Mouse (Mus musculus) lung, postnatal 14 days (tissue): ENCODE measurements at regions not wholly inside any gene's neighbourhood (a gene's known extent, or its start where the extent isn't known, plus 50 kb on each side); places are given as distances from the start of the nearest gene placed in this dataset.
"Not testable (repeated sequence)": the region's sequence is repeated elsewhere in the genome, so short reads cannot be mapped to it uniquely, and the experiment has no call there.

Experiments used
- DNase-seq: peaks from one replicate; pipeline ENCODE4 v3.0.0; 2021

- no peak for DNase-seq
Measured at GRCm38 (mm10) chr6:53233777-53234176, 53.3 kb upstream of the Creb5 start.

- DNase-seq, result no peak
Measured at GRCm38 (mm10) chr6:53232616-53233015, 54.5 kb upstream of the Creb5 start.

- no peak for DNase-seq
Measured at GRCm38 (mm10) chr6:53229350-53229749, 57.7 kb upstream of the Creb5 start.

- no peak for DNase-seq
Measured at GRCm38 (mm10) chr6:53222104-53222503, 65.0 kb upstream of the Creb5 start.

GRCm38 (mm10) chr6:53221668-53222005 is 65.4 kb upstream of the Creb5 start:
- DNase-seq, result no peak

- DNase-seq, result no peak
Measured at GRCm38 (mm10) chr6:53220784-53221667, 66.0 kb upstream of the Creb5 start.

GRCm38 (mm10) chr6:53218871-53219286 is 68.2 kb upstream of the Creb5 start:
- peak; percentile 11 for DNase-seq

GRCm38 (mm10) chr6:53217234-53218015 is 69.6 kb upstream of the Creb5 start:
- DNase-seq, result peak; percentile 74

GRCm38 (mm10) chr6:53216715-53217114 is 70.4 kb upstream of the Creb5 start:
- no peak for DNase-seq

- DNase-seq, result peak; percentile 40
Measured at GRCm38 (mm10) chr6:53211420-53211819, 75.7 kb upstream of the Creb5 start.

GRCm38 (mm10) chr6:53209398-53209797 is 77.7 kb upstream of the Creb5 start:
- DNase-seq, result no peak

GRCm38 (mm10) chr6:53208474-53208873 is 78.6 kb upstream of the Creb5 start:
- no peak for DNase-seq

- no peak for DNase-seq
Measured at GRCm38 (mm10) chr6:53207781-53208180, 79.3 kb upstream of the Creb5 start.

GRCm38 (mm10) chr6:53207361-53207760 is 79.7 kb upstream of the Creb5 start:
- no peak for DNase-seq

GRCm38 (mm10) chr6:53201281-53201956 is 85.7 kb upstream of the Creb5 start:
- DNase-seq, result no peak

GRCm38 (mm10) chr6:53199474-53199873 is 87.6 kb upstream of the Creb5 start:
- DNase-seq, result no peak

GRCm38 (mm10) chr6:53182131-53182530 is 104.9 kb upstream of the Creb5 start:
- not testable (repeated sequence) for DNase-seq

- DNase-seq, result peak; percentile 35
Measured at GRCm38 (mm10) chr6:53164423-53164841, 96.0 kb upstream of the Jazf1 start.

GRCm38 (mm10) chr6:53163091-53163490 is 94.7 kb upstream of the Jazf1 start:
- no peak for DNase-seq

- no peak for DNase-seq
Measured at GRCm38 (mm10) chr6:53161627-53162026, 93.2 kb upstream of the Jazf1 start.

- peak; percentile 64 for DNase-seq
Measured at GRCm38 (mm10) chr6:53154621-53155020, 86.2 kb upstream of the Jazf1 start.

GRCm38 (mm10) chr6:53147478-53147877 is 79.0 kb upstream of the Jazf1 start:
- no peak for DNase-seq

GRCm38 (mm10) chr6:53143846-53144584 is 75.6 kb upstream of the Jazf1 start:
- DNase-seq, result peak; percentile 43
